Mouse (Mus musculus) embryonic facial prominence, embryonic 15.5 days (tissue): ENCODE measurements at regions not wholly inside any gene's neighbourhood (a gene's known extent, or its start where the extent isn't known, plus 50 kb on each side); places are given as distances from the start of the nearest gene placed in this dataset.

Experiments
- ATAC-seq: fragments of 200-750 bp; cut with Nextera tagmentation; 2 replicates; pipeline ENCODE4 v1.8.0; 2017; ENCODE audit warnings: low read depth, moderate TSS enrichment; ENCODE audit not compliant: insufficient number of reproducible peaks, low FRiP score, low TSS enrichment
- H3K27ac ChIP-seq: fragments of 300-500 bp; sonication (generic); replicated peaks from 2 replicates; pipeline ENCODE4 v1.5.1; 2015; ENCODE audit warnings: mild to moderate bottlenecking, inconsistent platforms
- H3K27me3 ChIP-seq: fragments of 300-500 bp; sonication (generic); 2 replicates; pipeline ENCODE4 v1.6.1; 2015; ENCODE audit warnings: inconsistent platforms
- H3K36me3 ChIP-seq: fragments of 300-500 bp; sonication (generic); 2 replicates; pipeline ENCODE4 v1.6.1; 2015; ENCODE audit warnings: mild to moderate bottlenecking, inconsistent platforms
- H3K4me1 ChIP-seq: fragments of 300-500 bp; sonication (generic); 2 replicates; pipeline ENCODE4 v1.6.1; 2015; ENCODE audit warnings: inconsistent platforms
- H3K4me2 ChIP-seq: fragments of 300-500 bp; sonication (generic); replicated peaks from 2 replicates; pipeline ENCODE4 v1.6.1; 2015; ENCODE audit warnings: mild to moderate bottlenecking, inconsistent platforms
- H3K4me3 ChIP-seq: fragments of 300-500 bp; sonication (generic); replicated peaks from 2 replicates; pipeline ENCODE4 v1.5.1; 2015; ENCODE audit warnings: mild to moderate bottlenecking, inconsistent platforms
- H3K9ac ChIP-seq: fragments of 300-500 bp; sonication (generic); 2 replicates; pipeline ENCODE4 v1.6.1; 2015; ENCODE audit warnings: inconsistent platforms
- H3K9me3 ChIP-seq: fragments of 300-500 bp; sonication (generic); replicated peaks from 2 replicates; pipeline ENCODE4 v1.6.1; 2016; ENCODE audit warnings: inconsistent platforms
- WGBS: fragments of 180-500 bp; shearing (Covaris S2); methylation state at CpG from one replicate; pipeline ENCODE4 v1.1.7; 2015; 5-methylcytosine and 5-hydroxymethylcytosine counted together

DNA sequence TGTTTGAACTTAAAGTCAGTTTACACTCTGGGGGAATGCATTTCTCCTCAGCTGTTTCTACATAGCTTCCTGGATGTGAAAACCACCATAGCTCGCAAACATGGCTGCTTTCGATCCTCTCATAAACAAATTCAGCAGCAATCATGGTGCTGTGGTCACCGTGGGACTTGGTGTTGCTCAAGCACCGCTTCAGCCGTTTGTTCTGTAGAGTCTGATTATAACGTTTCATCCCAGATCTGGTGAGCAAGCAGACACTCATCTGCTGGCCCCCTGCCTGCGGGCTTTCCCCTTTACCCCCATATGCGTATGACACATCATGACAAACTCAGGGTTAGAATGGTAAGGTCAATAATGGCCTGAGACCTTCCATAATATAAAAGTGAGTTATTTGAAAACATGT lies 170.3 kb upstream of the Dapk1 start:
- Histone ChIP-seq H3K9me3 (0 out of 2 replicates have a peak, but pooled peaks cover 3% of the 10 kb centered on the region), H3K4me3 (no peak overlapping the region), H3K27me3 (no peaks in the 10 kb centered on the region), H3K27ac (0 out of 2 replicates have a peak overlapping the region, but pooled peaks have one; percentile 1), H3K4me1 (peaks cover 40% of the 10 kb centered on the region), H3K4me2 (no peak overlapping the region), H3K36me3 (no peaks in the 10 kb centered on the region), H3K9ac (no peak overlapping the region)
- no peak for ATAC-seq
- 75% methylated on average over 8 of the region's 8 CpGs for WGBS

DNA sequence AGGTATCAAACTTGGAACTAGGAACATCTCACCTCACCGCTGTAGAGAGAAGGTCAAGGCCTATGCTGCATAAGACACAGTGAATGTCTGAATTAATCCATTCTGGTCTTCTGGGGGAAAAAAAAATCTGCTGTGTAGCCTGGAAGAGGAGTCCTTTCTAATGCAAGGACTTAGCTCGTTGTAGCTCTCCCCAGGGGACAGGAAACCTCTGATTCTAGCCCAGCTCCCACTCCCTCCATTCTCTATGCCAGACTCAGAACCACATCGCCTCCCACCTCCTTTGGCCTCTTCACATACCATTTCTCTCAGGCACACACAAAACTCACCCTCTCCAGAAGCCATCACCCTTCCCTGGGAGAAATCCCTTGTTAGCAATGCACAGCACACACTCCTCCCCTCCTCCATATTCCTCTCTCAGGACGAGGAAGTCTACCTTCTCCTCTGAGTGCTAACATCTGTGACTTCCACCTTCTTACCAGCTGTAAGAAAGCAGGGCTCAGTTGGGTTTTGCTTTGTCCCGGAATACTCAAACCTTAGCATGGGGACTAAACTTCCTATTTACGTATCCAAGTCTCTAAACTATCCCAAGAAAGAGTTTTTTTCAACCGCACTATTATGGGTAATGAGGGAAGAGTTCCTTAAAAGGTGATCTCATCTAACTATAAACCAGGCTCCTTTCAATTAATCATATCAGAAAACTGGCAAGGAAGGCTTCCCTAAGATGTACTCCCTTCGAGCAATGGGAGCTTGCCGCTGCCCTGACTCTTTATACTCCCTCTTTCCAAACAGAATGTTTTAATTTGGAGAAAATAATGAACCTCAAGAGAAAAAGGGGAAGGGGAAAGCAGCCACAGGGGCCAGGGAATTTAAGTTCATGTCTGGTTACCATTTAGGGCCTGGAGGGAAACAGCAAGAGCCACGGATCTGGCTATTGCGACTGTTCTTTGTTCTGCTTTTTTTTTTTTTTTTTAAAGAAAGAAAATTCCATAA lies 167.2 kb upstream of the Dapk1 start:
- H3K4me1 ChIP-seq = peaks cover 23% of the 10 kb centered on the region
- no peak overlapping the region for H3K9ac ChIP-seq
- H3K4me2 ChIP-seq = no peak overlapping the region
- peak; percentile 64 for ATAC-seq
- H3K36me3 ChIP-seq = no peaks in the 10 kb centered on the region
- H3K9me3 ChIP-seq = 0 out of 2 replicates have a peak, but pooled peaks cover 3% of the 10 kb centered on the region
- peak overlapping the region; percentile 89 for H3K27ac ChIP-seq
- H3K27me3 ChIP-seq = no peaks in the 10 kb centered on the region
- H3K4me3 ChIP-seq = no peak overlapping the region
- WGBS = 33% methylated on average over 11 of the region's 11 CpGs

DNA sequence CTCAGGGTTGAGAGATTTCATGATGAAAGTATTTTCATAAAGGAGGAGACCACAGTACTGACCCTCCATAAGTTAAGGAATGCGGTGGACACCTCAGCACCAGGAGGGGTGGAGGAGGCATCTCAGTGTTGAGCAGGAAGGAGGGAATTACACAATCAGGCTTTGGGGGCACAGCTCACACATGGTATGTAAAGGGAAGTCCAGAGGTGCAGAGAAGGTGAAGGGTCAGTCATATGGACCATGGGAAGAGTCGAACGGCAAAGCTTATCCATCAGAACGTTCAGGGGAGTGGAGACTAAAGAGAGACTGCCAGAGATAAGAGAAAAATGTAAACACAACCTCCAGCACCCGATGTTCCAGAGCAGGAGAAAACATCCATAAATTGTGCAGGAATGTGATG lies 166.4 kb upstream of the Dapk1 start:
- Histone ChIP-seq H3K27ac (peak overlapping the region; percentile 89), H3K4me3 (no peak overlapping the region), H3K9ac (no peak overlapping the region), H3K4me1 (peaks cover 27% of the 10 kb centered on the region), H3K9me3 (0 out of 2 replicates have a peak, but pooled peaks cover 3% of the 10 kb centered on the region), H3K4me2 (no peak overlapping the region), H3K36me3 (no peaks in the 10 kb centered on the region), H3K27me3 (no peaks in the 10 kb centered on the region)
- no peak for ATAC-seq
- 31% methylated on average over 5 of the region's 5 CpGs for WGBS

DNA sequence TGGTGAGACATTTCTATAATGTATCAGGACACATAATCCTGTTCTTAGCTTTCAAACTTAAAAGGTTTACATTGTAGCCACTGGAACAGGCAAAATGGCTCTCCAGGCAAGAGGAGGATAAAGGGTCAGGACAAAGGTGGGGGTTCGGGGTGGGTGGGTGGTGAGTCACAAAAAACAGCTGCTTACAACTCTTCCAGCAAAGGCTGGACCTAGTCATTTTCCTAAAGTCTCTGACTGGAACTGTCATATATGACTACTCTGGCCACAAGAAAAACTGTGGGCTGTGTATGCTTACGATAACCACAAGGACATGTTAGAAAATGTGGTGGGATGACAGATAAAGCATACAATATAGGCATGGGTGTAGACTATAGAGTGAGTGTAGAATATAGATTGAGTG lies 163.6 kb upstream of the Dapk1 start:
- Histone ChIP-seq H3K27me3 (no peaks in the 10 kb centered on the region), H3K4me1 (peaks cover 40% of the 10 kb centered on the region), H3K4me3 (no peak overlapping the region), H3K36me3 (no peaks in the 10 kb centered on the region), H3K9ac (no peak overlapping the region), H3K27ac (no peak overlapping the region), H3K9me3 (no peaks in the 10 kb centered on the region), H3K4me2 (no peak overlapping the region)
- 90% methylated on average over 2 of the region's 2 CpGs for WGBS
- no peak for ATAC-seq

DNA sequence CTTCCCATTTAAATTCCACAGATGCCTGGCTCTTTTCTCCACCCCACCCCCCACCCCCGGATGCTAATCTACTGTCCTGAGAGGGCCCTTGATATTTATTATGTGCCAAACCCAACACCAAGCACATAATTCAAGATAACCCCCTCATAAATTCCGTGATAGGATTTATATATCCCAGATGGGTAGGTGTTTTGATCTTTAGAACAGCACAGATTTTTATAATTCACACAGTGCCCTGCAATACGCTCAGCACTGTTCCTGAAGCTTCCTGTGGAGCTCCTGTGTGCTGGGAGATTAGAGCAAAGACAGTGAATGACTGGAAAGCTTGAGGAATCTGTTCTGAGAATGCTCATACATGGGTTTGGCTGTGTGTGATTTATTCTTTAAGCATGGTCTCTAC lies 161.2 kb upstream of the Dapk1 start:
- Histone ChIP-seq H3K27ac (0 out of 2 replicates have a peak overlapping the region, but pooled peaks have one; percentile 25), H3K36me3 (no peaks in the 10 kb centered on the region), H3K27me3 (no peaks in the 10 kb centered on the region), H3K4me2 (no peak overlapping the region), H3K4me3 (no peak overlapping the region), H3K4me1 (peaks cover 27% of the 10 kb centered on the region), H3K9me3 (no peaks in the 10 kb centered on the region), H3K9ac (no peak overlapping the region)
- ATAC-seq = no peak
- 37% methylated on average over 3 of the region's 3 CpGs for whole genome bisulfite sequencing

DNA sequence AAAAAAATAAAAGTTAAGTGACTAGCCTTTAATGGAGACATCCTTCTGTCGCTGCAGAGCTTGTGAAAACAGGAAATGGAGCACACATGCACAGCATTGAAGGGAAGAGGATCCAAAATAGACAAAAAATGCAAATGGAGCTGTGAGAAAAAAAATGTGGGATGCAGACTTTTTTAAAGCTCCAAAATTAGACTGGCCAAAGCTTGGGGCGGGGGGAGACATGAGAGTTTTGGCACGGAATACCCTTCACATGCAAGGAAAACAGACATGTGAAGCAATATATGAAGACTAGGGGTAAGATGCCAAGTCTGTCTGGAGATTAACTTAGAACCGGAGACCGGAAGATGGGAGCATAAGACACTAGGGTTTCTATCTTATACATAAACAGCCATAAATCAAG lies 156.6 kb upstream of the Dapk1 start:
- H3K9ac ChIP-seq = no peak overlapping the region
- no peaks in the 10 kb centered on the region for H3K9me3 ChIP-seq
- H3K4me3 ChIP-seq = no peak overlapping the region
- H3K27me3 ChIP-seq = no peaks in the 10 kb centered on the region
- WGBS = 50% methylated on average over 5 of the region's 5 CpGs
- ATAC-seq = peak; percentile 54
- no peaks in the 10 kb centered on the region for H3K36me3 ChIP-seq
- H3K4me2 ChIP-seq = no peak overlapping the region
- peak overlapping the region; percentile 73 for H3K27ac ChIP-seq
- peaks cover 18% of the 10 kb centered on the region; the same call in 1 of the 2 replicates for H3K4me1 ChIP-seq

DNA sequence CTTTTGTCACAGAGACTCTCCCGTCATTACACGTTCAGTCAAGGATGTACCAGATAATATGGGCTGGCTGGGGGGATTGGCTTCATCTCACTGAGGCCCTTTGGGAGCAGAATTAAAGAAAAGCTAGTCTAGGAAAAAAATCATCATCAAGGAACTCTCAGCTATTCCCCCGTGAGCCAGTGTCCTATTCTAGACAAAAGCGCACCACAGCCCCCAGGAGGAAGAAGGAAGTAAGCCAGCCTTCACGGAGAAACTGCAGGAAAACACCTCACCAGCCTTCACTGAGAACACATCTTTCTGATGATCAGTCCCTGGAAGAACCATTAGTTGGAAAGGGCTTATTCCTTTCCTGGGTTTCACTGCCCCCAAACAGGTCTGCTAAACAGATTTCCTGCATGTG lies 154.8 kb upstream of the Dapk1 start:
- no peak for ATAC-seq
- Histone ChIP-seq H3K9me3 (no peaks in the 10 kb centered on the region), H3K27ac (no peak overlapping the region; the same call in 1 of the 2 replicates), H3K36me3 (no peaks in the 10 kb centered on the region), H3K4me3 (no peak overlapping the region), H3K9ac (no peak overlapping the region), H3K27me3 (no peaks in the 10 kb centered on the region), H3K4me2 (no peak overlapping the region), H3K4me1 (peaks cover 3% of the 10 kb centered on the region; the same call in 1 of the 2 replicates)
- 38% methylated on average over 5 of the region's 5 CpGs for WGBS

DNA sequence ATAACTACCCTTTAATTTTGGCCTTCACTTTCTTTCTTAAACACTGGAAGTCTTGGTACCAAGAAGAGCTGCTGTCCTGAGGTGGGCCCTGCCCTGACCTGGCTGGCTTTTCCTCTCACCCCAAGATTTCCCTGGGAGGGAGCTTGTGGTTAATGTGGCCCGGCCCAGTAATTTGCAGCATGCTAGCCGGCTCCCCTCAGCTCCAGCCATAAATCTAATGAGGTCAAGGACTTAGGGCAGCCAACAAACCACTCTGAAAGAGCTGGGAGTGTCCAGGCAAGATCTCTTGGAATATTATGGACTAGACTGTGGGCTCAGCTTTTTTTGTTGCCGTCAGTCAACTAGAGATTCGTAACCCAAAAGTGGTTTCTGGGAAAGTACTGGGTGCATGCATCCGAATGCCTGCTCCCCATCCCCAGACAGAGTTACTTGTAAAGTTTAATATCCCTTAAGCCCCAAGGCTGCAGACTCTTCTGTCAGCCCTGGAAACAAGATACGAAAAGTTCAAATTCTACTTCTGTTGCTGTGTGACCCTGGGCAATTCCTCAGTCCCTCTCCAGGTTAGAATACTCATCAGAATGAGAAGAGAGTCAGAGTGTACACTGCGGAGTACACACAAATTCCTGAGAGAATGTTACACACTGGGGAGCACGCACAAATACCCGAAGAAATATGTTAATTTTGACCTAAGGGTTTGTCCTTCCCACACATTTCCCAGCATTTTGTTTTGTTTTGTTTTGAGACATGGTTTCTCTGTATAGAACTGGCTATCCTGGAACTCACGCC lies 150.8 kb upstream of the Dapk1 start:
- Histone ChIP-seq H3K4me1 (peaks cover 22% of the 10 kb centered on the region), H3K9me3 (no peaks in the 10 kb centered on the region), H3K4me3 (no peak overlapping the region), H3K4me2 (no peak overlapping the region), H3K27me3 (no peaks in the 10 kb centered on the region), H3K9ac (no peak overlapping the region), H3K36me3 (no peaks in the 10 kb centered on the region), H3K27ac (no peak overlapping the region)
- no peak for ATAC-seq
- 70% methylated on average over 10 of the region's 10 CpGs for WGBS

DNA sequence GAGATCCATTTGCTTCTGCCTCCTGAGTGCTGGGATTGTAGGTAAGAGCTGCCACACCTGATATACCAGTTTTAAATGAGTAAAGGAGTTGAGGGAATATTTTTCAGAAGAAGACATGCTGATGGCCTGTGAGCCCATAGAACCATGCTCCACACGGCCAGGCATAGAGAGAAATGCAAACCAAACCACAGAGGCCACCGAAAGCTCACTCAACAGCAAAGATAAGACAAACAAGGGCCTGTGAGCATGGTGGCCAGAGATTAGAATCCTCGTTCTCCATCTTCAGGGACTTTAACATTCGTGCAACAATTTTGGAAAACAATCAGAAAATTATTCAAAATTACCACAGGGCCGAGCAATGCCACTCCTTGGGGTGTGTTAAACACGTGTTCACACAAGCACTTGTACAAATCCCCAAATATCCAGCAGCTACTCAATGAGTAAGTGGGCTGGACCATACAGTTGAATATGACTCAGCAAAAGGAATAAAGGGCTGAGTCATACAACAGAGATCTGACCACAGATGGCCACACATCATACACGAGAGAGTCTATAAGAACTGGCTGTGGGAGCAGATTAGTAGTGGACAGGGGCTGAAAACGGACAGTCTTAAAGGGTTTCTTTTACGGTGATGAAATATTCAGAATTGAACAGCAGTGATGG lies 147.8 kb upstream of the Dapk1 start:
- Histone ChIP-seq H3K4me2 (no peak overlapping the region), H3K9me3 (no peaks in the 10 kb centered on the region), H3K27ac (peak overlapping the region; percentile 92; the same call in 1 of the 2 replicates), H3K4me3 (no peak overlapping the region), H3K9ac (no peak overlapping the region), H3K4me1 (peaks cover 35% of the 10 kb centered on the region), H3K27me3 (no peaks in the 10 kb centered on the region), H3K36me3 (no peaks in the 10 kb centered on the region)
- 75% methylated on average over 9 of the region's 9 CpGs for WGBS
- ATAC-seq = no peak

DNA sequence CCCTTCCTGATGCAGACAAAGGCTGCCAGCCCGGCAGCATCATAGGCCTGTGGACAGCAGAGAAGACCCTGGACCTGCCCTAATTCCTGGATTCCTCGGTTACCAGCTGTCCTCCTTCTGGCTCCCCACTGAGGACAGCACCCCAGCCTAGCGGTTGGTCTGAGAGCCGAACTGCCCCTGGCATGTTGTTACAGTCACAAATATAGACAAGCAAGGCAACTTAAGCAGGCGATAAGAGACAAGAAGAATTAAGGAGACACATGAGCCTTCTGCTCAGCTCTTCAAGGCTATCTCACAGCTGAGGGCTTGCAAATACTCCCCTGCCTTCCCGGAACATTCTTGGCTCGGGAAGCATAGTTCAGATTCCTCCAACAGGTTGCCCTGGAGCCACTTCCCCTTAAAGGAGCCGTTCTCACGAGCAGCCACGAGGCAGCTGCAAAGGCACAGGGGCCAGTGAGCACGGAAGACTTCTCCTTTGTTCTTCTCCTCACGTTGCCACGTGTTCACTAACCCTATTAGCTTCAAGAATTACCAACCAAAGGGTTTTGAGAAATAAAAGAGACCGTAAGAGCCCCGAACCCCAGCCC lies 146.6 kb upstream of the Dapk1 start:
- Histone ChIP-seq H3K4me2 (peak overlapping the region; percentile 43), H3K9me3 (no peaks in the 10 kb centered on the region), H3K9ac (no peak overlapping the region), H3K36me3 (no peaks in the 10 kb centered on the region), H3K4me1 (peaks cover 35% of the 10 kb centered on the region), H3K27me3 (no peaks in the 10 kb centered on the region), H3K27ac (peak overlapping the region; percentile 92), H3K4me3 (0 out of 2 replicates have a peak overlapping the region, but pooled peaks have one; percentile 3)
- ATAC-seq = peak; percentile 55; the same call in 1 of the 2 replicates
- 11% methylated on average over 15 of the region's 15 CpGs for WGBS
